Mouse (Mus musculus): ENCODE data around the gene Prkag2.

DNA sequence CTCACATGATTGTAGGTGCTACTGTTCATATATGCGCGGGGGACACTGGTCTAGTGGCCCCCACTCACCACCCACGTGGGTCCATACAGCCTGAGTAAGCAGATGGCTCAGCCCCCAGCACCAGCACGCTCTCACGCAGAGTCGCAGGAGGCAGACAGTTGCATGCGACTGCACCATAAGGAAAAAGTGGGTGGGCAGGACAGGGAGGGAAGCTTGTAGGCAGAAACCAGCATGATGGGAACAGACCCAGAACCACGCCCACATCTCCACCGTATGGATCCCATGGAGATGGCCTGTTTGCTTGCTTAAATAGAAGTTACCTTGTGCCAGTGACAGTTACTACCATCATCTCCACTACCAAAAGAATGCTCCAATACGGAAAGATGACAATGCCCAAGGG, 15.3 kb downstream of the Prkag2 start:
- TF ChIP-seq CTCF (IDR thresholded peaks at IDR 0.05; ENCODE audit: extremely low read depth, insufficient read depth, low read length) (no peak), POLR2A (IDR thresholded peaks at IDR 0.05; ENCODE audit: extremely low read depth, insufficient read depth, low read length) (no peak)

Data from cortical plate, adult 2 months (tissue).